Mouse (Mus musculus): ENCODE results near the gene Clec2i. TPM values are rescaled to one million over a fixed set of nuclear protein-coding genes. Genes with fewer than 3 reads are reported as not detected.

Clec2i gene
- polyA plus RNA-seq (2014; fragmentation: Illumina TruSeq; extraction: RNeasy Lipid Tissue Mini Kit (QIAGEN cat#74804); ENCODE audit: low read depth, low replicate concordance), result 0.38 TPM

DNA sequence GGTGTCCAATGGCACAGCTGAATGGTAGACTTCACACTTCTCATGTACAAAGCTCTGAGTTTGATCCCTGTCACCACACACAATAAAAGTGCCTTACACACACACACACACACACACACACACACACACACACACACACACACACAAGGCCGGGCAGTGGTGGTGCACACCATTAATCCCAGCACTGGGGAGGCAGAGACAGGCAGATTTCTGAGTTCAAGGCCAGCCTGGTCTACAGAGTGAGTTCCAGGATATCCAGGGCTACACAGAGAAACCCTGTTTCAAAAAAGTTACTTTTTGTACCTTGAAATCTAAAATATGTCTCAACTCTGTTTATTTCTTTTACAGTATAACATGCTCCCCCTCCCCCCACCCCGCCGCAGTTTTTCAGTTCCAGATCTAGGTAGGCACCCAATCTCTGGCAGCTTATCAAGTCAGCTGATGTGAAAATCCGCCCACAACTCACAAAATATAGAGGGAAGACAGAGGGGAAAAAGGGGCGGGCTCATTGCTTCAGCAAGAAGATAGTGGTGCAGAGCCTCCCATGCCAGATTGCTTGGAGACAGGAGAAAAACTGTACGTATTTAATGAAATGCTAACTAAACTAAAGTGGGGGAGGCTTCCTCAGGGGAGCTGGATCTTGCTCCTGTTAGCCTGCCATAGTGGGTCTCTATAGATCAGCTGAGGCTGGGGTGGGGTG lies at the start of gene Clec2i:
Gene Clec2i (plus strand): TSS at position 498 of the 700 bp plus-strand sequence.

DNA sequence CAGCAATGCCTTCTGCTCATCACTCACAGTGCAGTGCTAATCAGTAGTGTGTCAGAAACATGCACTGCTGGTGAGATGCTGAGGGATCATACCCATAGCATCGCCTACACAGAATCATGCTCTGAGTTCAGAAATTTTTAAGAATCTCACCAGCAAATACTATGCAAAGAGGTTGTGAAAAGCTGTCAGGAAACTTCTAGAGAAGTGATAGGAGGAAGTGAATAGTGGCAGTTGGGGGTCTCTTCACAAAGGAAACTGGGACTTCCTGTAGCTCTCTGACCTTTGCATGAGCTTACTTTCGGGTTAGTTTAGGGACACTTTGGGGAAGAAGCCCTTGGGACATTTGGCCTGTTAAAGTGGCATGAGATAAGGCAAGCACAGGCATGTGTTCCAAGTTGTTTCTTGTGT lies 3.6 kb downstream of the Clec2i start, which contains the start of gene BC035044:
Gene BC035044 (minus strand): TSS at position 179 of the 408 bp plus-strand sequence.

DNA sequence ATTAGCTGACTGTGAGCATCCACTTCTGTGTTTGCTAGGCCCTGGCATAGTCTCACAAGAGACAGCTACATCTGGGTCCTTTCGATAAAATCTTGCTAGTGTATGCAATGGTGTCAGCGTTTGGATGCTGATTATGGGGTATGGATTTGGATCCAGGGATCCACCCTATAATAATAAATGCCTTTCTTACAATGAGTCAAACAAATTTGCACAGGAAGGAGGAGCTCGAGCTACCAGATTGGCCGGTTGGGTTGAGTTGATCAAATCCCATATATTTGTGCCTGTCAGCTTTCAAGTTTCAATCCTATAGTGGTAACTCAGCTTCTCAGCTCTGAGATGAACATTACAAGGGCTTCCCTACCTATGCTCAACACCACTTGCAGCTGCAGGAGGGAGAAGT lies 46.7 kb downstream of the Clec2i start, which contains the start of gene Clec2g:
Gene Clec2g (plus strand): TSS at position 301 of the 400 bp plus-strand sequence.

Other genes starting within 250 kb of the Clec2i start
- gene Clec2h, start 225.2 kb upstream of the Clec2i start, polyA plus RNA-seq (2014; fragmentation: Illumina TruSeq; extraction: RNeasy Lipid Tissue Mini Kit (QIAGEN cat#74804); ENCODE audit: low read depth, low replicate concordance), result 0.15 TPM
- 90.0 TPM for gene Klrb1, start 164.5 kb upstream of the Clec2i start, polyA plus RNA-seq (2014; fragmentation: Illumina TruSeq; extraction: RNeasy Lipid Tissue Mini Kit (QIAGEN cat#74804); ENCODE audit: low read depth, low replicate concordance)
- gene Klrb1c, start 98.4 kb upstream of the Clec2i start, polyA plus RNA-seq (2014; fragmentation: Illumina TruSeq; extraction: RNeasy Lipid Tissue Mini Kit (QIAGEN cat#74804); ENCODE audit: low read depth, low replicate concordance), result 0.67 TPM
- not detected for gene Gm44511, start 61.3 kb upstream of the Clec2i start, polyA plus RNA-seq (2014; fragmentation: Illumina TruSeq; extraction: RNeasy Lipid Tissue Mini Kit (QIAGEN cat#74804); ENCODE audit: low read depth, low replicate concordance)
- gene Klrb1b, start 61.3 kb upstream of the Clec2i start, polyA plus RNA-seq (2014; fragmentation: Illumina TruSeq; extraction: RNeasy Lipid Tissue Mini Kit (QIAGEN cat#74804); ENCODE audit: low read depth, low replicate concordance), result not detected
- 0.25 TPM for gene BC035044, start 3.5 kb downstream of the Clec2i start, polyA plus RNA-seq (2014; fragmentation: Illumina TruSeq; extraction: RNeasy Lipid Tissue Mini Kit (QIAGEN cat#74804); ENCODE audit: low read depth, low replicate concordance)
- not detected for gene Clec2g, start 46.8 kb downstream of the Clec2i start, polyA plus RNA-seq (2014; fragmentation: Illumina TruSeq; extraction: RNeasy Lipid Tissue Mini Kit (QIAGEN cat#74804); ENCODE audit: low read depth, low replicate concordance)
- not detected for gene Klrb1f, start 158.3 kb downstream of the Clec2i start, polyA plus RNA-seq (2014; fragmentation: Illumina TruSeq; extraction: RNeasy Lipid Tissue Mini Kit (QIAGEN cat#74804); ENCODE audit: low read depth, low replicate concordance)
- gene Clec2e, start 213.3 kb downstream of the Clec2i start, polyA plus RNA-seq (2014; fragmentation: Illumina TruSeq; extraction: RNeasy Lipid Tissue Mini Kit (QIAGEN cat#74804); ENCODE audit: low read depth, low replicate concordance), result not detected

Data from testis, adult 10 weeks (tissue).